Mouse (Mus musculus): Measurements from ENCODE around the gene Olfr641. TPM values are rescaled to one million over a fixed set of nuclear protein-coding genes. Genes with fewer than 3 reads are reported as not detected.

Gene Olfr641
- not detected in 2 replicates for total RNA-seq (2014; rRNA removed)
- not detected in 2 replicates for polyA plus RNA-seq (2015; fragmentation: Nextera tagmentation; extraction: Ambion mirVana)

DNA sequence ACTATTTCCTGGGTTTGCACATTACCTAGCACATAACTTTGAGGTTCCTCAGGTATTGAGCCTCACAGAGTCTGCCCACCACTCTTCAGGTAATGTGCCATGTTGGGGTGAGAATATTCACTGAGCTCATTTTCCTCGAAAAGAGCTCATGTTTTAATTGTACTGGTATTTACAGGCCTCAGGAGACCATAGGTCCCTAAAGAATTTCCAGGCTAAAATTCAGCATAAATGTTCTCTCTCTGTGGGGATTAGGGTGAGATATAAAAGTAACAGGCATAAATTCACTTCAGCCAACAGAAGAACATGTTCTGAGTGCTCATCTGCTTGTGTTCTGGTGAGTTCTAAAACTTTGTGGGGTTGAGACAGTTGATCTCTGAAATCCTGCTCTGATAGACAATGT is at the start of gene Olfr641:
Gene Olfr641, plus strand, starts transcription at position 301 of the 400 bp plus-strand sequence.
- Histone ChIP-seq H3K27ac (no peak within 1 kb of the TSS), H3K27me3 (ENCODE audit: insufficient read depth, low read length) (no peaks in the 10 kb centered on the region), H3K9ac (replicated peaks; ENCODE audit: low read length) (no peak within 1 kb of the TSS), H3K9me3 (ENCODE audit: low read length) (no peaks in the 10 kb centered on the region), H3K36me3 (ENCODE audit: insufficient read depth, low read length) (no peaks in the 10 kb centered on the region), H3K4me1 (ENCODE audit: insufficient read depth, low read length) (no peaks in the 10 kb centered on the region), H3K4me2 (ENCODE audit: low read depth, low read length) (no peak within 1 kb of the TSS), H3K4me3 (ENCODE audit: low read length) (no peak within 1 kb of the TSS)
- 73% methylated on average over 1 of the region's 1 CpGs for WGBS
- ATAC-seq (no peak), DNase-seq (ENCODE audit: low spot score) (no peak)
- no peak for TF ChIP-seq CTCF (IDR thresholded peaks at IDR 0.05; ENCODE audit: low read depth)

DNA sequence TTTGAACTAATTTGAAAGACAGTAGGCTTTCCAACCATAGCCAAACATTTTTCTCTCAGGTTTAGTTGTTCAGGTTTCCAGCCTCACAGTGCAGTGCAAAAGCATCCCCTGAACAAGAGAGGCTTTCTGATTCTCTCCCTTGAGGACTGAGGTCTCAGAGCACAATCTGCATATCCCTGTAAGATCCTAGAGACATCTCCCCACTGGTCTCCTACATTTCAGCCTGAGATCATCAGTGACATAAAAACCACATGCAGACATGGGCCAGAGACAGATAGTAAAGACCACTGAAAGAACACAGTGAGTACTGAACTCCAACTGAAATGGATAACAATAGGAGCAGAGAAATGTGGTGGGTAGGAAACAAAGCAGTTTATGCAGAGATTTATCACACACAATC is 36.8 kb upstream of the Olfr641 start, which contains the start of gene Olfr638:
Gene Olfr638, plus strand, starts transcription at position 301 of the 400 bp plus-strand sequence.
- Histone ChIP-seq H3K9ac (replicated peaks; ENCODE audit: low read length) (no peak within 1 kb of the TSS), H3K4me2 (ENCODE audit: low read depth, low read length) (no peak within 1 kb of the TSS), H3K27me3 (ENCODE audit: insufficient read depth, low read length) (no peaks in the 10 kb centered on the region), H3K9me3 (ENCODE audit: low read length) (no peaks in the 10 kb centered on the region), H3K4me3 (ENCODE audit: low read length) (no peak within 1 kb of the TSS), H3K36me3 (ENCODE audit: insufficient read depth, low read length) (no peaks in the 10 kb centered on the region), H3K27ac (no peak within 1 kb of the TSS), H3K4me1 (ENCODE audit: insufficient read depth, low read length) (no peaks in the 10 kb centered on the region)
- no peak for DNase-seq (ENCODE audit: low spot score)
- no peak for ATAC-seq
- no peak for TF ChIP-seq CTCF (IDR thresholded peaks at IDR 0.05; ENCODE audit: low read depth)

DNA sequence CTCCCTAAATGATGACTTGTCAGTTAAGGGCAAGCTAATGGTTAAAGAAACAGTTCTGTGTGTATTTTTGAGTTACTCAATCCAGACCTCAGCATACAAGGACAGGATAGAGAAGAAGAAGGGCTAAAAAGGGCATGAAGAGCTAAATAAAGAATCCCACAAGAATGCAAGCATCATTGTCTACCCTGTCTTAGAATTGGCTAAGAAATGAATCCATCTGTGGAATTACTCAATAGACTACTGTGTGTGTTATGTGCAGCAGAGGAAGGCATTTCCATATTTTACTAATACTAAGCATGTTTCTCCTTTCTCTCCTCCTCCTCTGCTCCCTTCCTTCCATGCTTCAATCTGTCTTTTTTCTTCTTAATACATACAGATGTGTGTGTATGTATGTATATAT is 36.1 kb upstream of the Olfr641 start:
- H3K4me3 ChIP-seq (ENCODE audit: low read length): no peak overlapping the region
- TF ChIP-seq CTCF (IDR thresholded peaks at IDR 0.05; ENCODE audit: low read depth): no peak
- H3K9ac ChIP-seq (replicated peaks; ENCODE audit: low read length): no peak overlapping the region
- H3K27me3 ChIP-seq (ENCODE audit: insufficient read depth, low read length): no peaks in the 10 kb centered on the region
- no peaks in the 10 kb centered on the region for H3K36me3 ChIP-seq (ENCODE audit: insufficient read depth, low read length)
- no peaks in the 10 kb centered on the region for H3K4me1 ChIP-seq (ENCODE audit: insufficient read depth, low read length)
- no peak overlapping the region for H3K27ac ChIP-seq
- DNase-seq (ENCODE audit: low spot score) (no peak), ATAC-seq (no peak)
- H3K9me3 ChIP-seq (ENCODE audit: low read length): no peaks in the 10 kb centered on the region
- H3K4me2 ChIP-seq (ENCODE audit: low read depth, low read length): no peak overlapping the region

DNA sequence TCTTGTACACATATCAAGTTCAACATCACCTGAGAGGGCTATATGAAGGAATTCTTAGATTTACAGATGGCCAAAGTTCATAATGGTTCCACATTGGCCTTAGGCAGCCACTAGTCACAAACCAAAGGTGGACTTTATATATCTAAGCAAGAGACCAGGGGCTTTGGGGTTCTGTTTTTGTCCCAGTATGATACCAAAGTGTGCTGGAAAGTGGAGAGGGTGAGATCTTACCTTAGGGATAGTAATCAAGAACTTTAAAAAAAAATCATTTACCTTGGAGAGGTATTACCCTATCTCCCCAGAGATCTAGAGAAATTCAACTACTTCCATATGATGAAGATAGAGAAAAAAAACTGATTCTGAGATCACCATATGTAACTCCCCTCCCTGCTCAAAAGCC is 18.0 kb upstream of the Olfr641 start, which contains the start of gene Olfr639:
Gene Olfr639, minus strand, starts transcription at position 101 of the 400 bp plus-strand sequence.
- DNase-seq (ENCODE audit: low spot score): no peak
- no peak within 1 kb of the TSS for H3K9ac ChIP-seq (replicated peaks; ENCODE audit: low read length)
- no peak for ATAC-seq
- H3K4me2 ChIP-seq (ENCODE audit: low read depth, low read length): no peak within 1 kb of the TSS
- no peaks in the 10 kb centered on the region for H3K4me1 ChIP-seq (ENCODE audit: insufficient read depth, low read length)
- no peaks in the 10 kb centered on the region for H3K27me3 ChIP-seq (ENCODE audit: insufficient read depth, low read length)
- no peak for TF ChIP-seq CTCF (IDR thresholded peaks at IDR 0.05; ENCODE audit: low read depth)
- H3K36me3 ChIP-seq (ENCODE audit: insufficient read depth, low read length): no peaks in the 10 kb centered on the region
- no peaks in the 10 kb centered on the region for H3K9me3 ChIP-seq (ENCODE audit: low read length)
- H3K4me3 ChIP-seq (ENCODE audit: low read length): no peak within 1 kb of the TSS
- H3K27ac ChIP-seq: no peak within 1 kb of the TSS

DNA sequence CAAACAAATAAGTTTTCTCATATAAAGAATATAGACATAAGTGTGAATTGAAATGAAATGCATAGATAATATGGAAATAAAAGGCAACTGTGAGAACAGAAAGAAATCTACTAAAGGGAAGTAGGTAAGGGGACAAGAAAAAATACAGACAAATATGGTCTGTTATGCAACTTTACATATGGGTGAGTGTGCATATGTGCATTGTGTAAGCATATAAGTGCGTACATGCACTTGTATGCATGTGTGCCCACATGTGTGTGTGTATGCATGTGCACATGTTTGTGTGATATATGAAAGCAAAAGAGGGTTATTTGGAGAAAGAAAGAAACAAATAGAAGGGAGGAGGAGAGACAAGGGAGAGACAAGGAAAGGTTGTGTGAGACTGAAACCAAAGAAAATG is 16.3 kb upstream of the Olfr641 start:
- Histone ChIP-seq H3K9me3 (ENCODE audit: low read length) (no peaks in the 10 kb centered on the region), H3K27me3 (ENCODE audit: insufficient read depth, low read length) (no peaks in the 10 kb centered on the region), H3K36me3 (ENCODE audit: insufficient read depth, low read length) (no peaks in the 10 kb centered on the region), H3K9ac (replicated peaks; ENCODE audit: low read length) (no peak overlapping the region), H3K4me1 (ENCODE audit: insufficient read depth, low read length) (no peaks in the 10 kb centered on the region), H3K4me3 (ENCODE audit: low read length) (no peak overlapping the region), H3K4me2 (ENCODE audit: low read depth, low read length) (no peak overlapping the region), H3K27ac (no peak overlapping the region)
- DNase-seq (ENCODE audit: low spot score) (no peak), ATAC-seq (no peak)
- TF ChIP-seq CTCF (IDR thresholded peaks at IDR 0.05; ENCODE audit: low read depth): no peak
- 88% methylated on average over 1 of the region's 1 CpGs for WGBS

DNA sequence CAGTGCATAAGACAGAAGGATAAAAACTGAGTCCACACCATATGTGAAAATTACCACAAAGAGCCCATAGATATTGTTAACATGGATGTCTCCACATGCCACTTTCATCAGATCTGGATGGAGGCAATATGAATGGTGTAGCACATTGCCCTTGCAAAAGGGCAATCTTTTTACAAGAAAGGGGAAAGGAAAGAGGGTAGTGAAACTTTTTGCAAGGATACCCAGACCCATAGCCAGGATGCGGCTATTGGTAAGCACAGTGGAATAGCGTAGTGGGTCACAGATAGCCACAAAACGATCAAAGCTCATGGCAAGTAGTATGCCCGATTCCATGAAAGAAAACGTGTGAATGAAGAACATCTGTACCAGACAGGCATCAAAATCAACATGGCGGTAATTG is 13.6 kb upstream of the Olfr641 start:
- Histone ChIP-seq H3K4me3 (ENCODE audit: low read length) (no peak overlapping the region), H3K9ac (replicated peaks; ENCODE audit: low read length) (no peak overlapping the region), H3K36me3 (ENCODE audit: insufficient read depth, low read length) (no peaks in the 10 kb centered on the region), H3K27ac (no peak overlapping the region), H3K27me3 (ENCODE audit: insufficient read depth, low read length) (no peaks in the 10 kb centered on the region), H3K9me3 (ENCODE audit: low read length) (no peaks in the 10 kb centered on the region), H3K4me1 (ENCODE audit: insufficient read depth, low read length) (no peaks in the 10 kb centered on the region), H3K4me2 (ENCODE audit: low read depth, low read length) (no peak overlapping the region)
- no peak for ATAC-seq
- WGBS: 91% methylated on average over 6 of the region's 6 CpGs
- no peak for TF ChIP-seq CTCF (IDR thresholded peaks at IDR 0.05; ENCODE audit: low read depth)
- no peak for DNase-seq (ENCODE audit: low spot score)

DNA sequence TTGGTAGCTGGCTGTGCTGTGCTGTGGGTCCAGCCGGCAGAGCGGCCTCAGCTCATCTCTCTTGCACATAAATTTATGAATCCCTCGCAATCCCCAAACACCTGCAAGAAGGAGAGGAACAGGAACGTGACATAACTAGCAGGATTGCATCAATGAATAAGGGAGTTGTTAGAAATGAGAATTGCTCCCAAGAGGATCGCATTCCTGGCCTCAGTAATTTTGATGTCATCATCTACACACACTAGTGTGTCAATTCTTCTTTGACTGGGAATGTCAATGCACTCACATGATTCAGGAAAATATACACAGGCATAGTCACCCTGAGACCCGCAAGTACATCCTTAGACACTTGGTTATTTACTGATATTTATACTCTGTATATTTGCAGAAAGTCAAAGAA is 9.8 kb upstream of the Olfr641 start, which contains the start of gene Olfr640:
Gene Olfr640, minus strand, starts transcription at position 101 of the 400 bp plus-strand sequence.
- no peaks in the 10 kb centered on the region for H3K4me1 ChIP-seq (ENCODE audit: insufficient read depth, low read length)
- ATAC-seq (no peak), DNase-seq (ENCODE audit: low spot score) (no peak)
- WGBS: 78% methylated on average over 6 of the region's 6 CpGs
- no peak within 1 kb of the TSS for H3K27ac ChIP-seq
- H3K36me3 ChIP-seq (ENCODE audit: insufficient read depth, low read length): no peaks in the 10 kb centered on the region
- no peak within 1 kb of the TSS for H3K4me3 ChIP-seq (ENCODE audit: low read length)
- H3K4me2 ChIP-seq (ENCODE audit: low read depth, low read length): no peak within 1 kb of the TSS
- H3K9ac ChIP-seq (replicated peaks; ENCODE audit: low read length): no peak within 1 kb of the TSS
- H3K27me3 ChIP-seq (ENCODE audit: insufficient read depth, low read length): no peaks in the 10 kb centered on the region
- no peak for TF ChIP-seq CTCF (IDR thresholded peaks at IDR 0.05; ENCODE audit: low read depth)
- no peaks in the 10 kb centered on the region for H3K9me3 ChIP-seq (ENCODE audit: low read length)

Measured in hindbrain, postnatal 0 days (tissue).